Mouse (Mus musculus) spleen, adult 2 months (tissue): ENCODE data around the gene Jarid2.

Experiments used
- CTCF ChIP-seq: fragments of 200-500 bp; IDR thresholded peaks from 2 replicates; pipeline ENCODE4 v1.5.1; 2011; ENCODE audit warnings: mild to moderate bottlenecking, inconsistent platforms; ENCODE audit not compliant: insufficient read depth, insufficient read length, insufficient replicate concordance; ENCODE audit errors: extremely low read depth
- POLR2A ChIP-seq: fragments of 200-500 bp; IDR thresholded peaks from 2 replicates; pipeline ENCODE4 v1.6.1; 2011; ENCODE audit warnings: low read depth, low read length, inconsistent platforms

DNA sequence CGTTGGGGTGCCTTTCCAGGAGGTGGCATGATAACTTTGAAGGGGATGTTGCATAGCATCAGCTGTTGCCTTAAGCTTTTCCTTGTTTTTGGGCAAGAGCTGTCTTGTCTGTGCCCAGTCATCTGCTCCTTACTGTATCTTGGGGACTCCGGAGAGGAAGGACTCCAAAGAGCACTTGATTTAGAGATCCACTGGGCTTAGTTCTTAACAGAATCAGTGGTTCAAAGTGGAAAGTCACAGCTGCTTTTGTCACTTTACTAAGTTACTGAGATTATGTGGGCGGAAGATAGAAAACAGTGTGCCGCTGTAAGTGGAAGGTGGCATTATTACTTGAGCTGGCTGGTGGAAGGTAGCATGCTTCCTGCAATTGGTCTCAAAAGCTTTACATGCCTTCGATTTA lies 5.2 kb downstream of the Jarid2 start:
- TF ChIP-seq CTCF: no peak
- TF ChIP-seq POLR2A: no peak
